Mouse (Mus musculus) heart, adult 2 months (tissue): ENCODE measurements around the gene Ofd1. TPM values are rescaled to one million over a fixed set of nuclear protein-coding genes. Genes with fewer than 3 reads are reported as not detected.
A peak's percentile ranks its signal among the peaks of the same experiment; 100 is the strongest.

ENCODE experiments used
- DNase-seq, 2 experiments: peaks; one replicate each; pipeline ENCODE4 v3.0.0; 2021
- H3K27ac ChIP-seq: fragments of 200-600 bp; 2 replicates; pipeline ENCODE4 v1.8.1; 2022
- H3K27me3 ChIP-seq: fragments of 200-500 bp; 2 replicates; pipeline ENCODE4 v1.6.1; 2012; ENCODE audit warnings: mild to moderate bottlenecking, low read length, inconsistent platforms, mixed read lengths; ENCODE audit not compliant: control insufficient read depth, insufficient read depth
- H3K36me3 ChIP-seq: fragments of 200-500 bp; 2 replicates; pipeline ENCODE4 v1.6.1; 2012; ENCODE audit warnings: low read length, inconsistent platforms; ENCODE audit not compliant: control insufficient read depth, insufficient read depth
- H3K4me1 ChIP-seq: fragments of 200-500 bp; 2 replicates; pipeline ENCODE4 v1.6.1; 2011; ENCODE audit warnings: low read length; ENCODE audit not compliant: control insufficient read depth, insufficient read depth
- H3K4me3 ChIP-seq: fragments of 200-600 bp; 2 replicates; pipeline ENCODE4 v1.8.1; 2022
- H3K79me2 ChIP-seq: fragments of 200-500 bp; replicated peaks from 2 replicates; pipeline ENCODE4 v1.6.1; 2012; ENCODE audit warnings: mild to moderate bottlenecking, inconsistent platforms, low read length, moderate library complexity, mixed read lengths; ENCODE audit not compliant: control insufficient read depth, insufficient read depth
- H3K9ac ChIP-seq: fragments of 200-500 bp; 2 replicates; pipeline ENCODE4 v1.6.1; 2012; ENCODE audit warnings: low read depth, mild to moderate bottlenecking, control low read depth, inconsistent platforms, low read length, mixed read lengths
- CTCF ChIP-seq: fragments of 200-600 bp; IDR thresholded peaks from 2 replicates; pipeline ENCODE4 v1.8.1; 2022; ENCODE audit warnings: antibody characterized with exemption, mild to moderate bottlenecking, moderate library complexity
- EP300 ChIP-seq: fragments of 200-500 bp; IDR thresholded peaks from 2 replicates; pipeline ENCODE4 v1.6.1; 2011; ENCODE audit warnings: low read depth, low read length, control low read depth; ENCODE audit not compliant: insufficient read depth
- POLR2A ChIP-seq: fragments of 200-500 bp; IDR thresholded peaks from 2 replicates; pipeline ENCODE4 v1.6.1; 2011; ENCODE audit warnings: mild to moderate bottlenecking, low read depth, low read length, control low read depth; ENCODE audit not compliant: insufficient read depth
- WGBS: fragments of 180-500 bp; shearing (Covaris S2); methylation state at CpG from one replicate; pipeline ENCODE4 v1.1.7; 2018; 5-methylcytosine and 5-hydroxymethylcytosine counted together
- intact Hi-C: fragments of 180-260 bp; cut with DNase I; formaldehyde crosslinking; loops from one replicate; pipeline ENCODE4 v1.15.1; 2025
- polyA plus RNA-seq: library from polyadenylated mRNA; depleted of rRNA; stranded (reverse); fragments of >200 nt; gene quantifications from 2 replicates; pipeline ENCODE4 v1.2.3, GENCODE M21; 2012
- total RNA-seq, 2 experiments: library from RNA; stranded (reverse); gene quantifications; 2 replicates each; pipeline ENCODE4 v1.2.3; 2021

Gene Ofd1
- total and polyA plus RNA-seq, 3 experiments: 0.94 to 4.3 (median 3.9) TPM

GRCm38 (mm10) chrX:166354913-166355312 lies 85.6 kb downstream of the Ofd1 start:
- H3K4me3 ChIP-seq: no peak overlapping the region
- no peaks in the 10 kb centered on the region for H3K79me2 ChIP-seq
- no peak for TF ChIP-seq CTCF
- TF ChIP-seq POLR2A: no peak
- TF ChIP-seq EP300: no peak
- no peaks in the 10 kb centered on the region for H3K27me3 ChIP-seq
- H3K27ac ChIP-seq: no peak overlapping the region
- WGBS: 30% methylated on average over 1 of the region's 1 CpGs
- intact Hi-C loops: no loop called here
- no peaks in the 10 kb centered on the region for H3K4me1 ChIP-seq
- DNase-seq: no peak
- H3K9ac ChIP-seq: no peak overlapping the region
- no peaks in the 10 kb centered on the region for H3K36me3 ChIP-seq

GRCm38 (mm10) chrX:166353412-166353811 lies 87.1 kb downstream of the Ofd1 start:
- no peak for DNase-seq
- Histone ChIP-seq H3K27ac (no peak overlapping the region), H3K4me3 (no peak overlapping the region), H3K9ac (no peak overlapping the region), H3K36me3 (no peaks in the 10 kb centered on the region), H3K27me3 (no peaks in the 10 kb centered on the region), H3K4me1 (no peaks in the 10 kb centered on the region), H3K79me2 (no peaks in the 10 kb centered on the region)
- TF ChIP-seq EP300: no peak
- no peak for TF ChIP-seq POLR2A
- no peak for TF ChIP-seq CTCF
- intact Hi-C loops: no loop called here
- 34% methylated on average over 2 of the region's 2 CpGs for WGBS

GRCm38 (mm10) chrX:166351790-166352189 lies 88.7 kb downstream of the Ofd1 start:
- peak; percentile 46 to 49 for DNase-seq
- intact Hi-C loops: loop anchor here (1.0 kb wide), 1 partner anchor 184 kb away; no protein-coding TSS in a partner anchor
- no peak overlapping the region for H3K4me3 ChIP-seq
- H3K27ac ChIP-seq: no peak overlapping the region
- H3K79me2 ChIP-seq: no peaks in the 10 kb centered on the region
- WGBS: 16% methylated on average over 6 of the region's 6 CpGs
- H3K9ac ChIP-seq: no peak overlapping the region
- no peaks in the 10 kb centered on the region for H3K4me1 ChIP-seq
- no peaks in the 10 kb centered on the region for H3K36me3 ChIP-seq
- no peaks in the 10 kb centered on the region for H3K27me3 ChIP-seq
- TF ChIP-seq CTCF (peak; percentile 76), POLR2A (no peak), EP300 (no peak)

- TF ChIP-seq POLR2A: no peak
- no peak for TF ChIP-seq EP300
- TF ChIP-seq CTCF: no peak
- 80% methylated on average over 4 of the region's 4 CpGs for WGBS
- Histone ChIP-seq H3K79me2 (no peaks in the 10 kb centered on the region), H3K9ac (no peak overlapping the region), H3K4me3 (no peak overlapping the region), H3K4me1 (no peaks in the 10 kb centered on the region), H3K27me3 (no peaks in the 10 kb centered on the region), H3K36me3 (no peaks in the 10 kb centered on the region), H3K27ac (no peak overlapping the region)
- intact Hi-C loops: no loop called here
- DNase-seq: no peak
These were observed 91.9 kb downstream of the Ofd1 start for GRCm38 (mm10) chrX:166348634-166349033.

GRCm38 (mm10) chrX:166348086-166348485 lies 92.4 kb downstream of the Ofd1 start:
- no peaks in the 10 kb centered on the region for H3K36me3 ChIP-seq
- H3K4me3 ChIP-seq: no peak overlapping the region
- no peaks in the 10 kb centered on the region for H3K27me3 ChIP-seq
- H3K4me1 ChIP-seq: no peaks in the 10 kb centered on the region
- no peak for DNase-seq
- WGBS: 79% methylated on average over 6 of the region's 6 CpGs
- TF ChIP-seq POLR2A (no peak), CTCF (no peak), EP300 (no peak)
- H3K79me2 ChIP-seq: no peaks in the 10 kb centered on the region
- intact Hi-C loops: no loop called here
- no peak overlapping the region for H3K9ac ChIP-seq
- no peak overlapping the region for H3K27ac ChIP-seq

- no peaks in the 10 kb centered on the region for H3K36me3 ChIP-seq
- no peak for TF ChIP-seq POLR2A
- no peak for TF ChIP-seq CTCF
- TF ChIP-seq EP300: no peak
- no peaks in the 10 kb centered on the region for H3K79me2 ChIP-seq
- no peak for DNase-seq
- no peak overlapping the region for H3K9ac ChIP-seq
- H3K4me3 ChIP-seq: no peak overlapping the region
- no peaks in the 10 kb centered on the region for H3K4me1 ChIP-seq
- no peak overlapping the region for H3K27ac ChIP-seq
- intact Hi-C loops: no loop called here
- 19% methylated on average over 10 of the region's 10 CpGs for WGBS
- H3K27me3 ChIP-seq: no peaks in the 10 kb centered on the region
These were observed 96.1 kb downstream of the Ofd1 start for GRCm38 (mm10) chrX:166344228-166345015.
